Mouse (Mus musculus) MEL (cell line): ENCODE data around the gene Lin52. TPM values are rescaled to one million over a fixed set of nuclear protein-coding genes. Genes with fewer than 3 reads are reported as not detected.

Source experiments
- CHD2 ChIP-seq: IDR thresholded peaks from 2 replicates; pipeline ENCODE4 v1.6.1; 2011; ENCODE audit warnings: low read length, improper control_type of control experiment
- CTCF ChIP-seq, 3 experiments: IDR thresholded peaks in 2 of 3; conservative IDR thresholded peaks in 1 of 3; 2 replicates each; pipeline ENCODE4 v1.5.1; 2011 to 2012; ENCODE audit warnings: low read length in 3 of 3, low read depth in 2 of 3, mild to moderate bottlenecking in 2 of 3, improper control_type of control experiment in 1 of 3, inconsistent platforms in 1 of 3, mixed read lengths in 1 of 3, moderate library complexity in 1 of 3; ENCODE audit not compliant: control insufficient read depth in 1 of 3, insufficient read depth in 1 of 3, poor library complexity in 1 of 3, severe bottlenecking in 1 of 3
- ETS1 ChIP-seq: IDR thresholded peaks from 2 replicates; pipeline ENCODE4 v1.6.1; 2012; ENCODE audit warnings: low read depth, mild to moderate bottlenecking, inconsistent platforms, low read length, improper control_type of control experiment, moderate library complexity
- GABPA ChIP-seq: IDR thresholded peaks from 2 replicates; pipeline ENCODE4 v1.6.1; 2012; ENCODE audit warnings: low read depth, mild to moderate bottlenecking, inconsistent platforms, low read length, improper control_type of control experiment, moderate library complexity
- GATA1 ChIP-seq: IDR thresholded peaks from 2 replicates; pipeline ENCODE4 v1.6.1; 2011; ENCODE audit warnings: low read depth, low read length, improper control_type of control experiment
- JUND ChIP-seq: IDR thresholded peaks from 2 replicates; pipeline ENCODE4 v1.6.1; 2011; ENCODE audit warnings: low read depth, mild to moderate bottlenecking, improper control_type of control experiment, low read length
- KAT2A ChIP-seq: conservative IDR thresholded peaks from 2 replicates; pipeline ENCODE4 v1.6.1; 2012; ENCODE audit warnings: low read depth, low read length, improper control_type of control experiment, inconsistent platforms
- MAFK ChIP-seq: IDR thresholded peaks from 2 replicates; pipeline ENCODE4 v1.6.1; 2011; ENCODE audit warnings: low read depth, mild to moderate bottlenecking, low read length, improper control_type of control experiment, borderline replicate concordance
- MAX ChIP-seq: IDR thresholded peaks from 2 replicates; pipeline ENCODE4 v1.6.1; 2011; ENCODE audit warnings: low read length, improper control_type of control experiment
- MAZ ChIP-seq: IDR thresholded peaks from 2 replicates; pipeline ENCODE4 v1.6.1; 2012; ENCODE audit warnings: low read depth, mild to moderate bottlenecking, inconsistent platforms, low read length, improper control_type of control experiment
- MYB ChIP-seq: IDR thresholded peaks from 2 replicates; pipeline ENCODE4 v1.6.1; 2011; ENCODE audit warnings: mild to moderate bottlenecking, low read depth, low read length, improper control_type of control experiment
- MYC ChIP-seq: IDR thresholded peaks from 2 replicates; pipeline ENCODE4 v1.6.1; 2011; ENCODE audit warnings: low read depth, mild to moderate bottlenecking, low read length, improper control_type of control experiment, moderate library complexity
- NELFE ChIP-seq: IDR thresholded peaks from 2 replicates; pipeline ENCODE4 v1.6.1; 2011; ENCODE audit warnings: low read depth, low read length, improper control_type of control experiment
- NRF1 ChIP-seq: IDR thresholded peaks from 2 replicates; pipeline ENCODE4 v1.6.1; 2014; ENCODE audit warnings: low read depth, mild to moderate bottlenecking, inconsistent platforms, low read length, improper control_type of control experiment, moderate library complexity; ENCODE audit not compliant: poor library complexity, insufficient read depth, severe bottlenecking
- POLR2A ChIP-seq, 2 experiments: IDR thresholded peaks; 2 replicates each; pipeline ENCODE4 v1.6.1; 2011 to 2012; ENCODE audit warnings: low read length in 2 of 2, mild to moderate bottlenecking in 2 of 2, control low read depth in 1 of 2, improper control_type of control experiment in 1 of 2, low read depth in 1 of 2, moderate library complexity in 1 of 2; ENCODE audit not compliant: control insufficient read depth in 1 of 2, insufficient read depth in 1 of 2, poor library complexity in 1 of 2
- RAD21 ChIP-seq: IDR thresholded peaks from 2 replicates; pipeline ENCODE4 v1.6.1; 2011; ENCODE audit warnings: mild to moderate bottlenecking, low read depth, low read length, improper control_type of control experiment
- SMC3 ChIP-seq: IDR thresholded peaks from 2 replicates; pipeline ENCODE4 v1.6.1; 2011; ENCODE audit warnings: low read depth, low read length, improper control_type of control experiment
- TAL1 ChIP-seq: IDR thresholded peaks from 2 replicates; pipeline ENCODE4 v1.6.1; 2012; ENCODE audit warnings: mild to moderate bottlenecking, inconsistent platforms, low read length, moderate library complexity, mixed read lengths
- TBP ChIP-seq: IDR thresholded peaks from 2 replicates; pipeline ENCODE4 v1.8.0; 2011; ENCODE audit warnings: low read depth, low read length, improper control_type of control experiment
- TCF12 ChIP-seq: IDR thresholded peaks from 2 replicates; pipeline ENCODE4 v1.6.1; 2014; ENCODE audit warnings: low read depth, mild to moderate bottlenecking, inconsistent platforms, low read length, improper control_type of control experiment, moderate library complexity
- USF2 ChIP-seq, 2 experiments: IDR thresholded peaks; 2 replicates each; pipeline ENCODE4 v1.6.1; 2011 to 2012; ENCODE audit warnings: improper control_type of control experiment in 2 of 2, low read length in 2 of 2, borderline replicate concordance in 1 of 2, inconsistent platforms in 1 of 2, low read depth in 1 of 2, mild to moderate bottlenecking in 1 of 2; ENCODE audit not compliant: insufficient read depth in 1 of 2
- ZC3H11A ChIP-seq: IDR thresholded peaks from 2 replicates; pipeline ENCODE4 v1.6.1; 2012; ENCODE audit warnings: low read depth, mild to moderate bottlenecking, inconsistent platforms, low read length, improper control_type of control experiment
- ZKSCAN1 ChIP-seq: IDR thresholded peaks from 2 replicates; pipeline ENCODE4 v1.6.1; 2012; ENCODE audit warnings: low read depth, mild to moderate bottlenecking, inconsistent platforms, low read length, improper control_type of control experiment, moderate library complexity
- ZNF384 ChIP-seq: IDR thresholded peaks from 2 replicates; pipeline ENCODE4 v1.6.1; 2012; ENCODE audit warnings: low read depth, mild to moderate bottlenecking, inconsistent platforms, low read length, improper control_type of control experiment
- polyA plus RNA-seq, 2 experiments: library from polyadenylated mRNA; stranded (reverse) in 1 of 2; unstranded in 1 of 2; fragments of >175 nt in 1 of 2; fragments of >200 nt in 1 of 2; gene quantifications; 2 replicates each; pipeline versions ENCODE4 v1.2.1 to v1.2.4; 2012; ENCODE audit warnings: low replicate concordance in 2 of 2, low read depth in 1 of 2; ENCODE audit not compliant: insufficient read length in 2 of 2, insufficient read depth in 1 of 2, missing spikeins in 1 of 2
- total RNA-seq: library from RNA; depleted of rRNA; stranded (reverse); fragments of 300-350 nt; gene quantifications from 2 replicates; pipeline ENCODE4 v1.2.3, GENCODE M21; 2012; rRNA removed

Lin52 gene
- total and polyA plus RNA-seq, 3 experiments, result 6.7 to 7.7 TPM; not detected in 1

GRCm38 (mm10) chr12:84589825-84590761 lies 138.9 kb downstream of the Lin52 start (continued):
- TF ChIP-seq NELFE, result no peak
- TF ChIP-seq JUND, result no peak
- TF ChIP-seq MYB, result no peak
- TF ChIP-seq KAT2A, result no peak
- peak; percentile 26; the same call in 1 of the 2 replicates for TF ChIP-seq ZC3H11A
- TF ChIP-seq ETS1, result no peak
- peak; percentile 29; the same call in 1 of the 2 replicates for TF ChIP-seq ZNF384
- 0 out of 4 replicates have a peak, but pooled peaks of 1 of the 2 experiments have one; percentile 23 for TF ChIP-seq POLR2A (IDR thresholded peaks at IDR 0.05; ENCODE audit: control insufficient read depth in 1 of 2, insufficient read depth in 1 of 2, low read depth in 1 of 2, low read length in 2 of 2, poor library complexity in 1 of 2)
- no peak for TF ChIP-seq MYC
- no peak for TF ChIP-seq MAX
- TF ChIP-seq MAFK, result no peak
- TF ChIP-seq CHD2, result no peak
- no peak for TF ChIP-seq USF2 (IDR thresholded peaks at IDR 0.05; ENCODE audit: borderline replicate concordance in 1 of 2, insufficient read depth in 1 of 2, low read depth in 1 of 2, low read length in 2 of 2)
- TF ChIP-seq GABPA, result no peak
- no peak for TF ChIP-seq GATA1
- TF ChIP-seq TAL1, result no peak
- peak; percentile 62; the same call in 1 of the 2 replicates for TF ChIP-seq MAZ
- no peak for TF ChIP-seq TCF12
- TF ChIP-seq SMC3, result peak; percentile 88
- TF ChIP-seq ZKSCAN1, result no peak
- peak; percentile 54 for TF ChIP-seq RAD21
- no peak for TF ChIP-seq NRF1
- TF ChIP-seq CTCF (IDR thresholded peaks at IDR 0.05 in 2 of 3, conservative IDR thresholded peaks at IDR 0.05 in 1 of 3; ENCODE audit: control insufficient read depth in 1 of 3, insufficient read depth in 1 of 3, low read depth in 2 of 3, low read length in 3 of 3, poor library complexity in 1 of 3, severe bottlenecking in 1 of 3), result peak in 2 of 3 experiments; percentile 97 to 100; a peak in 5 of 6 replicates
- 0 out of 2 replicates have a peak, but pooled peaks have one; percentile 40 for TF ChIP-seq TBP

Other genes with a start within 250 kb of the Lin52 start
- 7.7 TPM in 2 replicates for gene Elmsan1, start 232.5 kb upstream of the Lin52 start, total RNA-seq
- gene Elmsan1, start 232.5 kb upstream of the Lin52 start, polyA plus RNA-seq, result 10 to 100 TPM in 1 of 2 experiments, not detected in 1; 25.3 TPM
- gene Ptgr2, start 166.2 kb upstream of the Lin52 start, total RNA-seq, result 32.6 and 33.0 TPM in 2 replicates
- 10 to 100 TPM in 1 of 2 experiments, not detected in 1; 35.9 TPM for gene Ptgr2, start 166.2 kb upstream of the Lin52 start, polyA plus RNA-seq
- gene Zfp410, start 134.6 kb upstream of the Lin52 start, total RNA-seq, result 45.5 and 45.7 TPM in 2 replicates
- 100 to 1,000 TPM; 182 to 189 TPM for gene Zfp410, start 134.6 kb upstream of the Lin52 start, polyA plus RNA-seq
- 33.4 and 35.2 TPM in 2 replicates for gene Coq6, start 89.8 kb upstream of the Lin52 start, total RNA-seq
- gene Coq6, start 89.8 kb upstream of the Lin52 start, polyA plus RNA-seq, result 10 to 100 TPM in 1 of 2 experiments, not detected in 1; 47.1 TPM
- gene Fam161b, start 89.6 kb upstream of the Lin52 start, total RNA-seq, result 0.46 and 0.85 TPM in 2 replicates
- 1 to 10 TPM in 1 of 2 experiments, not detected in 1; 1.1 TPM for gene Fam161b, start 89.6 kb upstream of the Lin52 start, polyA plus RNA-seq
- 5.7 and 8.7 TPM in 2 replicates for gene Entpd5, start 42.4 kb upstream of the Lin52 start, total RNA-seq
- 10 to 100 TPM in 1 of 2 experiments, not detected in 1; 12.8 TPM for gene Entpd5, start 42.4 kb upstream of the Lin52 start, polyA plus RNA-seq
- gene Bbof1, start 42.4 kb upstream of the Lin52 start, total RNA-seq, result 0.69 and 0.81 TPM in 2 replicates
- 1 to 10 TPM in 1 of 2 experiments, not detected in 1; 1.3 TPM for gene Bbof1, start 42.4 kb upstream of the Lin52 start, polyA plus RNA-seq
- 0.15 TPM in 1 of 2 replicates, not detected in the other for gene Rnf113a2, start 34.2 kb upstream of the Lin52 start, total RNA-seq
- gene Rnf113a2, start 34.2 kb upstream of the Lin52 start, polyA plus RNA-seq, result under 1 TPM in 1 of 2 experiments, not detected in 1; 0.10 TPM
- gene Aldh6a1, start 418 bp upstream of the Lin52 start, total RNA-seq, result 1.0 and 1.4 TPM in 2 replicates
- gene Aldh6a1, start 418 bp upstream of the Lin52 start, polyA plus RNA-seq, result 1 to 10 TPM in 1 of 2 experiments, not detected in 1; 2.9 TPM
- not detected in 2 replicates for gene Vsx2, start 118.3 kb downstream of the Lin52 start, total RNA-seq
- gene Vsx2, start 118.3 kb downstream of the Lin52 start, polyA plus RNA-seq, result not detected
- gene Abcd4, start 166.0 kb downstream of the Lin52 start, total RNA-seq, result 3.5 TPM in 2 replicates
- gene Abcd4, start 166.0 kb downstream of the Lin52 start, polyA plus RNA-seq, result 1 to 10 TPM in 1 of 2 experiments, not detected in 1; 7.1 TPM
- gene Vrtn, start 189.6 kb downstream of the Lin52 start, total RNA-seq, result not detected in 2 replicates
- gene Vrtn, start 189.6 kb downstream of the Lin52 start, polyA plus RNA-seq, result not detected
- gene Syndig1l, start 247.4 kb downstream of the Lin52 start, total RNA-seq, result not detected in 2 replicates
- not detected for gene Syndig1l, start 247.4 kb downstream of the Lin52 start, polyA plus RNA-seq